Mouse (Mus musculus) testis, adult 2 months (tissue): ENCODE measurements around the gene Cpne2. TPM values are rescaled to one million over a fixed set of nuclear protein-coding genes. Genes with fewer than 3 reads are reported as not detected.
A peak's percentile ranks its signal among the peaks of the same experiment; 100 is the strongest.

ENCODE experiments used
- H3K27ac ChIP-seq: fragments of 200-500 bp; 2 replicates; pipeline ENCODE4 v1.5.1; 2012; ENCODE audit warnings: low read depth, low read length; ENCODE audit not compliant: control insufficient read depth, insufficient read depth
- H3K27me3 ChIP-seq: fragments of 200-500 bp; 2 replicates; pipeline ENCODE4 v1.6.1; 2012; ENCODE audit warnings: mild to moderate bottlenecking, low read length, moderate library complexity; ENCODE audit not compliant: control insufficient read depth, insufficient read depth
- H3K36me3 ChIP-seq: fragments of 200-500 bp; 2 replicates; pipeline ENCODE4 v1.6.1; 2012; ENCODE audit warnings: mild to moderate bottlenecking, low read length; ENCODE audit not compliant: control insufficient read depth, insufficient read depth
- H3K4me1 ChIP-seq: fragments of 200-500 bp; 2 replicates; pipeline ENCODE4 v1.6.1; 2012; ENCODE audit warnings: low read length; ENCODE audit not compliant: control insufficient read depth, insufficient read depth
- H3K4me3 ChIP-seq: fragments of 200-500 bp; 2 replicates; pipeline ENCODE4 v1.5.1; 2012; ENCODE audit warnings: low read depth, mild to moderate bottlenecking, low read length, moderate library complexity, mixed read lengths; ENCODE audit not compliant: control insufficient read depth
- CTCF ChIP-seq: fragments of 200-500 bp; IDR thresholded peaks from 2 replicates; pipeline ENCODE4 v1.5.1; 2012; ENCODE audit warnings: low read depth, mild to moderate bottlenecking, inconsistent platforms, low read length, moderate library complexity; ENCODE audit not compliant: control insufficient read depth, insufficient read depth, insufficient replicate concordance
- POLR2A ChIP-seq: fragments of 200-500 bp; IDR thresholded peaks from 2 replicates; pipeline ENCODE4 v1.6.1; 2012; ENCODE audit warnings: low read depth, mild to moderate bottlenecking, inconsistent platforms, low read length, moderate library complexity; ENCODE audit not compliant: control insufficient read depth
- polyA plus RNA-seq: library from polyadenylated mRNA; depleted of rRNA; stranded (reverse); fragments of >200 nt; gene quantifications from 2 replicates; pipeline ENCODE4 v1.2.3, GENCODE M21; 2012; rRNA removed

Cpne2 gene
- polyA plus RNA-seq, 1 experiment, result 3.1 TPM

- no peaks in the 10 kb centered on the region for H3K27me3 ChIP-seq
- H3K4me1 ChIP-seq, result peaks cover 2% of the 10 kb centered on the region; the same call in 1 of the 2 replicates
- no peak for TF ChIP-seq CTCF
- peak overlapping the region; percentile 100 for H3K4me3 ChIP-seq
- peak overlapping the region; percentile 99 for H3K27ac ChIP-seq
- no peaks in the 10 kb centered on the region for H3K36me3 ChIP-seq
Observed at GRCm38 (mm10) chr8:94602471-94603131, 69.8 kb downstream of the Cpne2 start.

- H3K4me1 ChIP-seq, result peaks cover 2% of the 10 kb centered on the region; the same call in 1 of the 2 replicates
- no peak overlapping the region for H3K27ac ChIP-seq
- H3K36me3 ChIP-seq, result no peaks in the 10 kb centered on the region
- TF ChIP-seq CTCF, result no peak
- H3K27me3 ChIP-seq, result no peaks in the 10 kb centered on the region
- no peak overlapping the region for H3K4me3 ChIP-seq
Observed at GRCm38 (mm10) chr8:94604030-94604429, 71.2 kb downstream of the Cpne2 start.

DNA sequence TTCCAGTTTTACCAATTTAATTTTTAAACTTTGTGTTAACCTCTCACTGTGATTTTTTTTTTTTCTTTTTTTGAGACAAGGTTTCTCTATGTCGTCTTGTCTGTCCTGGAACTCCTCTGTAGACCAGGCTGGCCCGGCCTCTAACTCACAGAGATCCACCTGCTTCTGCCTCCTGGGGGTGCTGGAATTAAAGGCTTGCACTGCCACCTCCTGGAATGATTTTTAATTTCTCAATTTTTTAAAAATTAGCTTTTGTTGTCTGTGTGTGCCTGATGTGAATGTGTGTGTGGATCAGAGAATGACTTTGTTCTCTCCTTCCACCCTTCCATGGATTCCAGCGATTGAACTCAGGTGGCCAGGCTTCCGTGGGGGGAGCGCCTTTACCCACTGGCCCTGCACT, 74.3 kb downstream of the Cpne2 start:
- Histone ChIP-seq H3K27me3 (no peaks in the 10 kb centered on the region), H3K27ac (no peak overlapping the region)
- TF ChIP-seq CTCF, result no peak
- no peak for TF ChIP-seq POLR2A

More for the DNA sequence above, 74.3 kb downstream of the Cpne2 start:
- H3K36me3 ChIP-seq, result no peaks in the 10 kb centered on the region
- H3K4me3 ChIP-seq, result no peak overlapping the region
- no peaks in the 10 kb centered on the region for H3K4me1 ChIP-seq

Other genes starting within 250 kb of the Cpne2 start
- gene Slc12a3, start 203.8 kb upstream of the Cpne2 start, polyA plus RNA-seq, result 0.99 and 1.4 TPM in 2 replicates
- gene Herpud1, start 146.6 kb upstream of the Cpne2 start, polyA plus RNA-seq, result 227 and 245 TPM in 2 replicates
- 7.3 and 8.2 TPM in 2 replicates for gene Nlrc5, start 98.6 kb upstream of the Cpne2 start, polyA plus RNA-seq
- gene Rspry1, start 68.9 kb downstream of the Cpne2 start, polyA plus RNA-seq, result 20.3 and 24.1 TPM in 2 replicates
- gene Fam192a, start 69.0 kb downstream of the Cpne2 start, polyA plus RNA-seq, result 25.1 TPM in 2 replicates
- 407 and 443 TPM in 2 replicates for gene Arl2bp, start 133.6 kb downstream of the Cpne2 start, polyA plus RNA-seq
- gene Pllp, start 163.3 kb downstream of the Cpne2 start, polyA plus RNA-seq, result 0.65 and 2.8 TPM in 2 replicates
- gene Ccl22, start 212.6 kb downstream of the Cpne2 start, polyA plus RNA-seq, result 9.5 and 10.1 TPM in 2 replicates
- gene Cx3cl1, start 239.0 kb downstream of the Cpne2 start, polyA plus RNA-seq, result 5.4 and 6.4 TPM in 2 replicates